Mouse (Mus musculus): ENCODE results near the gene Cnot4. TPM values are rescaled to one million over a fixed set of nuclear protein-coding genes. Genes with fewer than 3 reads are reported as not detected.

The Cnot4 gene
- total RNA-seq, 2 experiments from 2014 or later: 21.2 to 21.4 TPM

GRCm38 (mm10) chr6:35062446-35062845 lies 71.1 kb downstream of the Cnot4 start:
- intact Hi-C loops (cut with DNase I): loop anchor here (5.0 kb wide), 1 partner anchor 65 kb away; no protein-coding TSS in a partner anchor

DNA sequence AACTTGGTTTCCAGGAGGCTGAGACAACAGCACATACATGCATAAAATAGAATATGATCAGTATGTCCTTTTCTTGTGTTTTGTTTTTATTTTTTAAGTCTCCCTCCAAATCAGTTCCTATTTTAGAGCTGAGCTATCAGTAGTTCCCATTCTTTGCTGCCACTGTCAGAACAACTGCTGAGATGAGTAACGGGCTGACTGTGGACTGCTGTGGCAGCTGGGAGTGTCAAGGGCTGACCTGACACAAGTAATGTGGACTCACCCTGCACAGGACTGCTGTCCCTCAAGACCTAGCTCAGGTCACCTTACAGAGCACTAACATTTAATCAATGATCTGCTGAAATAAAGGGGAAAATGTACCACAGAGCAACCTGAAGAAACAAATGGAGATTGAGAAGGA lies 90.4 kb downstream of the Cnot4 start:
- intact Hi-C loops (cut with DNase I): no loop called here

More at GRCm38 (mm10) chr6:35062446-35062845, 71.1 kb downstream of the Cnot4 start:
- DNase-seq: no peak

GRCm38 (mm10) chr6:35033341-35033740 lies 100.2 kb downstream of the Cnot4 start:
- no peak for DNase-seq
- intact Hi-C loops (cut with DNase I): no loop called here

More for the DNA sequence above, 90.4 kb downstream of the Cnot4 start:
- no peak for DNase-seq

DNA sequence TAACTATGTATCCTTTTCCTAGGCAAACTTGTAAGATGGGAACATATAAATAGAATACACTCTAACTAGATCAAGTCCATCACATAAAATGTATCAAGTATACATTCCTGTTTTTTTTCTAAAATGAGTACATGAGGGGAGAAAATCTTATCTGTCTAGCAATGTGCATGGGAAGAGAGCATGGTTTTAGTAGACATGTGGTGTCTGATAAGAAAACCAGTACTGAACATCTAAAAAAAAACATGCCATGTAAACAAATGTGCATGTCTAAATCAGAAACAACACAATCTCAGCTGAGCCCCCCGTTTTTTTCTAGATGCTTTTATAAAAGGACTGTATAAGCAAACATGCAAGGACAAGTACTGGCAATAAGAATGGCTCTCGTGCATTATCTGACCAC lies 100.8 kb downstream of the Cnot4 start:
- no peak for DNase-seq
- intact Hi-C loops (cut with DNase I): no loop called here

DNA sequence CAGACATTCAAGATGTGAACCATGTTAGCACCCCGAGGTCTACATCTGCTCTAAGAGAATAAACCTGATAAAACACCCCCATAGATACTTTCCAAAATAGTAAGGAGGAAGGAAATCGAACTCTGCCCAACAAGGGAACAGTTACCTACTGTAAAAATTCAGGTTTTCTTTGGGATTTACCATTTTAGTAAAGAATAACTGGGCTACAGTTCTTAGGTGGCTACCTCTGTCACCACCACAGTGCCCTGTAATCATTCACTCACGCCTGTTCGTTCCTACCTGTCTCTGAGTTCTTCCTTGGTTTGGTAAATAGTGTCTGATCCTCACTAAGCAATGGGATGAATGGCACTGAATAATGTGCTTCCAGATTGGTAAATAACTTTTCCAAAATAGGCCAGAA lies 102.7 kb downstream of the Cnot4 start:
- DNase-seq: no peak
- intact Hi-C loops (cut with DNase I): no loop called here

GRCm38 (mm10) chr6:35030226-35030625 lies 103.3 kb downstream of the Cnot4 start:
- intact Hi-C loops (cut with DNase I): no loop called here
- DNase-seq: no peak

- no peak for DNase-seq
- intact Hi-C loops (cut with DNase I): no loop called here
These were observed 105.5 kb downstream of the Cnot4 start for GRCm38 (mm10) chr6:35028023-35028422.

DNA sequence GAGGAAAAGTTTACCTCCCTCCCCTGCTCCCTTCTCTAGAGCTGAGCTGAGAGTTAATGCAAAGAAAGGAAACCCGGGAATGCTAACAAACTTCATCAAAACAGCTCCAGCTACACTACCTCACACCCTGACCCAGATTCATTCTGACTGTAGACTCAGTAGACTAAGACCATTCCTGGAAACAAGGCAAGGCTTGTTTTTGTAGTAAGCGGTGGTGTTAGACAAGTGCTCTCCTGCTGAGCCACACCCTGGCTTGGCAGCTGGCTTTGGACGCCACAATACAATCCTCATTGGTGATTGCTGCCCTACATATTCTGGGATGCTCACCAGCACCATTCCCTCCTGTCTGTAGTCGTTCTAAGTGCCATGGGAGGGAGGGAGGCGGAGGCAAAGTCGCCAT lies 106.3 kb downstream of the Cnot4 start:
- no peak for DNase-seq
- intact Hi-C loops (cut with DNase I): no loop called here

DNA sequence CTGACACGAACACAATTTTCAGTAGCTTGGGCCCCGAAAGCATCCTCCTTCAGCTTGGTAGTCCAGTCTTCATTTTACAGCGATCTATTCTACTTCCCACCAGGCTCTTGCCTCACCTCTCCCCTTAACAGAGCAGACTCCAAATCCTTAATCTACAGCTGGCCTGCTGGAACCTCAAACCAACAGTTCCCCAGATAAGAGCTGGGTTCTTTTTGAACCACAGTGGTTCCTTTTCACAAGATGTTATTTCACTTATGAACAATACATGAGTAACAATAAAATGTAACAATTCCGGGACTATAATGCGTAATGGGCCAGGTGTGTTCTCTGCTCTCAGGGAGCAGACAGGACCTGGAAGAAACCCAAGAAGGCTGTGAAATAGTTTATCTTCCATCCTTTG lies 116.9 kb downstream of the Cnot4 start:
- no peak for DNase-seq
- intact Hi-C loops (cut with DNase I): no loop called here

GRCm38 (mm10) chr6:35011953-35012352 lies 121.6 kb downstream of the Cnot4 start:
- intact Hi-C loops (cut with DNase I): no loop called here
- DNase-seq: no peak

DNA sequence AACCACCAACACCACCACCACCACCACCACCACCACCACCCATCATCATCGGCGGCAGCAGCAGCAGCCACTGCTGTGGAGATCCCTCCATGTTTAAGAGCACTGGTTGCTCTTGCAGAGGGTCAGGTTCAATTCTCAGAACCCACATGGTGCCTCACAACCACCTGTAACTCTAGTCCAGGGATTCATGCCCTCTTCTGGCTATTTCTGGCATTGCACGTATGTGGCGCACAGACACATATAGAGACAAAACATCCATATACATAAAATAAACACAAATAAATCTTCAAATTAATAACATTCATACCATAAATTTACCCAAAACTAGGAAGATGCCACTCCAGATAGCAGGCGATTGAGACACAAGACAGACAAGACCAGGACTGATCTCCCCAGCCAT lies 122.8 kb downstream of the Cnot4 start:
- DNase-seq: no peak
- intact Hi-C loops (cut with DNase I): no loop called here

DNA sequence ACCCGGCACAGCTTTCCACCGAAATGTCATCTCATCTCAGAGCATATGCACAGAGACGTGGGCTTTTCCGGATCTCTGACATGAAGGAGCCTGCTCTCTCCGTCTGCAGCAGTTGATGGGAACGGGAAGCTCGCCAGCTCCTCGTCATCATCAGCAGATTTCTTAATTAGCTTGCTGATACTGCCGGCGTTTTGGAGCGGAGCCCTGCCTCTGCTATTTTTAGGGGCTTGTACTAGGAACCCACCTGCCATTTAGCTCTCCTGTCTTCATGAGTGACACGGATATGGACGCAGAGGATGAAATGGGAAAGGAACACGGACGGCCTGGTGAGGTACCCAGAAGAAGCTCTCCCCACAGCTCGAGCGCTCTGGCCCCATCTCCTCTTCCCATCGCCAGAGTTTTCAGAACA lies 131.3 kb downstream of the Cnot4 start:
- DNase-seq: peak; percentile 37 to 45
- intact Hi-C loops (cut with DNase I): loop anchor here (5.0 kb wide), 1 partner anchor 170 kb away; no protein-coding TSS in a partner anchor

DNA sequence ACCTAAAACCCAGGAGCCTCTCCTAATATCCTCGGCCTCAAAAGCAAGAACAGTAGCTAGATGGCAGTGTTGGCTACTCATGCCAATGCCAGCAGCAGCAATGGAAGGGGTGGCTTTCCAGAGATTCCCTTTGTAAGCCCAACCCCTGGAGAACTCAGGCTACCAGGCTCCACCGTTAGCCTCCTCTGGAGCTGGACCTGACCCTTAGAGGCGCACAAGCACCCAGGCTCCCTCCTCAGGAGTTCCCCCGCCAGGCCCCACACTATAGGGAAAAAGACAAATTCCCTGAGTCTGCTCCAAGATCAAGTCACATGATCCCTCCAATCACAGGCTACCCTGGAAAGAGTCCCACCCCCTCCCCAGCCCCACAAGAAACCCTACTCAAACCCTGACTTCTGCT lies 134.4 kb downstream of the Cnot4 start:
- no peak for DNase-seq
- intact Hi-C loops (cut with DNase I): loop anchor here (5.0 kb wide), 2 partner anchors 63 to 492 kb away; no protein-coding TSS in a partner anchor

- intact Hi-C loops (cut with DNase I): loop anchor here (5.0 kb wide), 2 partner anchors 66 to 489 kb away; no protein-coding TSS in a partner anchor
- DNase-seq: no peak
These were observed 137.0 kb downstream of the Cnot4 start for GRCm38 (mm10) chr6:34996496-34996895.

GRCm38 (mm10) chr6:34995265-34995681 lies 138.3 kb downstream of the Cnot4 start:
- intact Hi-C loops (cut with DNase I): loop anchor here (5.0 kb wide), 2 partner anchors 67 to 488 kb away; no protein-coding TSS in a partner anchor
- peak; percentile 82 to 84 for DNase-seq

DNA sequence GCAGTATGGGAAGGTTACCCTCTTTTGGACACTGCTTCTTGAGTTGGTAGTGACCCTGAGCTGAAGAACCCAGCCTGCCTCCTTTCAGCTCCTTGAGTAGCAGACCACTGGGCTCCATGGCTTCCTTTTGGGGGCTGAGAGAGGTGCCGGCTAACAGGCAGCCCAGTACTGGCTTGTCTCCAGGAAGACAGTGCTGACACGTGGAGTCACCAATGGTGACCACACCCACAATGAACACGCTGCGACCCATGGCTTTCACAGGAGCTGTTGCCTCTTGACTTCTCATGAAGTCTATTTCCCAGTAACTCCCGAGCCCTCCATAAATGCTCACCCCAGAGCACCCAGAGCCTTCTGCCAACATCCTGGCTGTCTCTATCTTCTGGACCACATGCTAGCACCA lies 138.8 kb downstream of the Cnot4 start:
- peak in 1 of 2 experiments; percentile 10 for DNase-seq

GRCm38 (mm10) chr6:34989263-34989662 lies 144.3 kb downstream of the Cnot4 start:
- intact Hi-C loops (cut with DNase I): no loop called here

More for the DNA sequence above, 138.8 kb downstream of the Cnot4 start:
- intact Hi-C loops (cut with DNase I): loop anchor here (5.0 kb wide), 2 partner anchors 68 to 487 kb away; no protein-coding TSS in a partner anchor

DNA sequence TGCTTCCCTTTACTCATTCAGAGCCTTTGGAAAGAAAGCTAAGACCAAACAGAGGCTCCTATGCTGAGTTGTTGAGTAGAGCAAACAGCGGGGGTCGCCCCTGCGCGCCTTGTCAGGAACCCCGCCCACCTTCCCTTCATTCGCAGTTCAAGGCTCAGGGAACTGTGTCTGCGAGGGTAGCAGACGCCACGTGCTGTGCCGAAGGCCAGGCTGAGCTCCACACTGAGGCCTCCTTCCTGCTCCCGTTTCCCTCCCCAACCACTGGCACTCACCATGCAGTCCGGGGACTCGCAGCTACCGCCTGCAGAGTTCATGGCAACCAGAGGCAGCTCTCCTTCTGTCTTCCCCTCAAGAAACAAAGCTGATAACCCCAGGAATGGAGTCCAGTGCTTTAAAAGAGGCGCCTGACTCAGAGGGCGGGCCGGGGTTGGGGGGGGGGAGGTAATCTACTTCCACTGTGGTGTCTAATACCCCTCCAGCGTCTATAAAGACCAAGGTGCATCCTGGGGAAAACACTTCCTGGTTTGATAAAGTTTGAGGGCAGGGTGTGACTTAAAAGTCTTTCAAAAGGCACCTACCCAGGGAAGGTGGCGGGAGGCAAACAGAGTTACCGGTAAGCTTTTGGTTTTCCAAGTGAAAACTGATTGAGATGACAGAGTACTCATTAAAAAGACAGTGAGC lies 145.3 kb downstream of the Cnot4 start, which contains the start of gene Slc23a4:
Gene Slc23a4 (minus strand): TSS at position 324 of the 681 bp plus-strand sequence.
- intact Hi-C loops (cut with DNase I): no loop called here
- DNase-seq: no peak

More at GRCm38 (mm10) chr6:34989263-34989662, 144.3 kb downstream of the Cnot4 start:
- no peak for DNase-seq

DNA sequence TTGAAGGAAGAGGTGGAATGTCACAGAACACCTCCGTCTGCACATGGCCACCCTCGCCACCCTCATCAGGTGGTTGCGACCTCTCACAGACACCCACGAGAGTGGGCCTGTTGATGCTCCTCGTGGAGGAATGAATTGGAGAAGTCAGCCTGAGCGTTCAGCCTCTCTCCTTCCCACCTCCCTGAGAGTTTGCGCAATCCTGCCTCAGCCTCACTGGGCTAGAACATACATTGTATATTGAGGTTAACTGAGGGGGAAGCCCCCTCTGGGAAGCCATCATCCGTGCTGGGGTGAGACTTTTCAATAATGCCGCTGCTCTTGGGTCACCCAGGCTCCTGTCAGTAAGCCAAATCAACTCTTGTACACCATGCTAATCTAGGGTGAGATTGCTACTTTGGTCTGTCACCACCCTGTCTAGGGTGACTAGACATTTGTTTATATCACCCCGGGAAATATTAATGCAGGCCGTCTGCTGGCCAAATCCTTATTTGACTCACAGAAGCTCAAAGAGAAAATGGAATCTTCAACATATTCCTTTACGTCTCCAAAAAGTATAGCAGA lies 146.4 kb downstream of the Cnot4 start:
- no peak for DNase-seq
- intact Hi-C loops (cut with DNase I): no loop called here

DNA sequence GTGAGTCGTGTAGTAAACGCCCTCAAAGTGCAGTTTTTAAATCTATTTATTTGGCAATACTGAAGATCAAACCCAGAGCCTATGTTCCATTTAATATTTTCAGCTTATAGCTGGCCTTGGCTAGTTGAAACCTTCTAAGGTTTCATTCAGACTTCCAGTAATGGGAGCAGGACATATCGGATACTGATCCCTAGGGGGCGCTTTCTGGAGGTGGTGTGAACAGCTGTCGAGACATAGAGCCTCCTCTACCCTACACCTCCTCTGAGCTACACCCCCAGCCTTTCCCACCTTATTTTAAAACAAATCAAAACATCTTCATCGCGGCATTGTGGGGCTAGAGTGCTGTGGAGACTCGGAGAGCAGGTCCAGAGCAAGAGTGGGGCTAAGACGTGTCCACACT lies 152.9 kb downstream of the Cnot4 start:
- intact Hi-C loops (cut with DNase I): no loop called here
- DNase-seq: no peak

DNA sequence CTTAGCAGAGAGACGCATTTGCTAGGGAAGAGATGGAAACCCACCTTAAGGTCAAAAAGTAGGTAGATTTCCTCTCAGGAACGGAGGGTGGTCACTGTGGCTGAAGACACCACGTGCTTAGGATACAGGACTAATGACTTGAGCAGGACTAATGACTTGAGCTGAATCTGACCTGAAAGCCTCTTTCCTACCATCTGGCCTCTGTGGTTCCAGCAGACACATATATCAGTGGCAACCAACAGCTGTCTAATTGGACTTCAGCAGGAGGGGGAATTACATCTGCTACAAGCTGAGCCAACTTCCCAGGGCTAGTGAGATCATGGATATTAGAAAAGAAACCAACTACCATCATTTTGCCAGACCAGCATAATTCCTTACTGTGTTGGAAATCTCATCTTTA lies 154.2 kb downstream of the Cnot4 start:
- no peak for DNase-seq
- intact Hi-C loops (cut with DNase I): no loop called here
